Mouse (Mus musculus): ENCODE data around the gene D5Ertd579e.

GRCm38 (mm10) chr5:36579967-36580366 is 115.9 kb downstream of the D5Ertd579e start:
- TF ChIP-seq POLR2A (IDR thresholded peaks at IDR 0.05; ENCODE audit: low read depth, low read length), result no peak
- TF ChIP-seq CTCF (IDR thresholded peaks at IDR 0.05; ENCODE audit: extremely low read depth, insufficient read length, insufficient replicate concordance, low read depth, low read length), result no peak
